Mouse (Mus musculus) liver, adult 2 months (tissue): ENCODE measurements at regions not wholly inside any gene's neighbourhood (a gene's known extent, or its start where the extent isn't known, plus 50 kb on each side); places are given as distances from the start of the nearest gene placed in this dataset.

Experiments used
- CTCF ChIP-seq: fragments of 200-500 bp; IDR thresholded peaks from 2 replicates; pipeline ENCODE4 v1.5.1; 2011; ENCODE audit warnings: low read depth, low read length, control low read depth
- POLR2A ChIP-seq: fragments of 200-500 bp; IDR thresholded peaks from 2 replicates; pipeline ENCODE4 v1.6.1; 2011; ENCODE audit warnings: low read length, control low read depth; ENCODE audit not compliant: insufficient read depth; ENCODE audit errors: extremely low read depth

- TF ChIP-seq CTCF (no peak), POLR2A (no peak)
These were observed 212.5 kb downstream of the Rybp start for GRCm38 (mm10) chr6:100074672-100075335.
